Mouse (Mus musculus): ENCODE measurements at regions not wholly inside any gene's neighbourhood (a gene's known extent, or its start where the extent isn't known, plus 50 kb on each side); places are given as distances from the start of the nearest gene placed in this dataset.

DNA sequence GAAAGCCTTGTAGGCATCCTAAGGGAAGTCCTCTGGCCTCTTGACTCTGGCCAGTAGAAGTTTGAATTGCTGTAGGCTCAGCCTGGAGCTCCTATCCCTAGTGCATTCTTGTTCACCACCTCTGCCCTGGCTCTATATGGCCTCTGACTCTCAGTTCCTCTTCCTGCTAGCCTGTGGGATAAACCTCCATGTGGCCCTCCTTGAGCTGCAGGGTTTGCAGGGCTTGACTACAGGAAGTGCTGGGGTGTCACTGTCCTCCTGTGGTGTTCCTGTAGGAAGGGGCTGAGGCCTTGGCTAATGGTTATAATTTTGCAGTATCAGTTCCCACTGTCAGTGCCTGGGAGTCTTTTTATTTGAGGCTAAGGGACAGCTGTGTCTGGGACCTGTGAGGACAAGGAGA is 215.0 kb downstream of the Gadd45g start:
- Histone ChIP-seq H3K27ac (replicated peaks; ENCODE audit: low read depth, low read length) (no peak overlapping the region), H3K27me3 (ENCODE audit: control insufficient read depth, insufficient read depth, low read length) (no peaks in the 10 kb centered on the region), H3K4me3 (replicated peaks; ENCODE audit: low read length) (no peak overlapping the region), H3K9ac (ENCODE audit: low read depth, low read length, severe bottlenecking) (no peak overlapping the region), H3K4me2 (replicated peaks; ENCODE audit: low read depth, low read length, severe bottlenecking) (no peak overlapping the region), H3K9me3 (ENCODE audit: control insufficient read depth, low read length) (no peaks in the 10 kb centered on the region), H3K36me3 (ENCODE audit: control insufficient read depth, insufficient read depth, low read length) (no peaks in the 10 kb centered on the region), H3K4me1 (ENCODE audit: control insufficient read depth, insufficient read depth, low read length) (peaks cover 8% of the 10 kb centered on the region)
- ATAC-seq (ENCODE audit: low FRiP score, low read depth) (no peak), DNase-seq (ENCODE audit: low spot score) (no peak)
- no peak for TF ChIP-seq POLR2A (IDR thresholded peaks at IDR 0.05; ENCODE audit: borderline replicate concordance, extremely low read depth, insufficient read depth, insufficient read length)

GRCm38 (mm10) chr13:52061881-52062280 is 215.4 kb downstream of the Gadd45g start:
- H3K36me3 ChIP-seq (ENCODE audit: control insufficient read depth, insufficient read depth, low read length), result no peaks in the 10 kb centered on the region
- WGBS, result 70% methylated on average over 4 of the region's 4 CpGs
- ATAC-seq (ENCODE audit: low FRiP score, low read depth) (no peak), DNase-seq (ENCODE audit: low spot score) (no peak)
- H3K27me3 ChIP-seq (ENCODE audit: control insufficient read depth, insufficient read depth, low read length), result no peaks in the 10 kb centered on the region
- no peak overlapping the region for H3K9ac ChIP-seq (ENCODE audit: low read depth, low read length, severe bottlenecking)
- H3K27ac ChIP-seq (replicated peaks; ENCODE audit: low read depth, low read length), result no peak overlapping the region
- peaks cover 8% of the 10 kb centered on the region for H3K4me1 ChIP-seq (ENCODE audit: control insufficient read depth, insufficient read depth, low read length)
- no peak for TF ChIP-seq POLR2A (IDR thresholded peaks at IDR 0.05; ENCODE audit: borderline replicate concordance, extremely low read depth, insufficient read depth, insufficient read length)
- H3K4me2 ChIP-seq (replicated peaks; ENCODE audit: low read depth, low read length, severe bottlenecking), result no peak overlapping the region
- no peak overlapping the region for H3K4me3 ChIP-seq (replicated peaks; ENCODE audit: low read length)
- no peaks in the 10 kb centered on the region for H3K9me3 ChIP-seq (ENCODE audit: control insufficient read depth, low read length)

GRCm38 (mm10) chr13:52062576-52062975 is 216.1 kb downstream of the Gadd45g start:
- peaks cover 8% of the 10 kb centered on the region for H3K4me1 ChIP-seq (ENCODE audit: control insufficient read depth, insufficient read depth, low read length)
- 90% methylated on average over 1 of the region's 1 CpGs for whole genome bisulfite sequencing
- no peak overlapping the region for H3K27ac ChIP-seq (replicated peaks; ENCODE audit: low read depth, low read length)
- DNase-seq (ENCODE audit: low spot score) (no peak), ATAC-seq (ENCODE audit: low FRiP score, low read depth) (no peak)
- no peak overlapping the region for H3K4me2 ChIP-seq (replicated peaks; ENCODE audit: low read depth, low read length, severe bottlenecking)
- no peaks in the 10 kb centered on the region for H3K27me3 ChIP-seq (ENCODE audit: control insufficient read depth, insufficient read depth, low read length)
- no peak overlapping the region for H3K4me3 ChIP-seq (replicated peaks; ENCODE audit: low read length)
- H3K9me3 ChIP-seq (ENCODE audit: control insufficient read depth, low read length), result no peaks in the 10 kb centered on the region
- no peaks in the 10 kb centered on the region for H3K36me3 ChIP-seq (ENCODE audit: control insufficient read depth, insufficient read depth, low read length)
- no peak for TF ChIP-seq POLR2A (IDR thresholded peaks at IDR 0.05; ENCODE audit: borderline replicate concordance, extremely low read depth, insufficient read depth, insufficient read length)
- no peak overlapping the region for H3K9ac ChIP-seq (ENCODE audit: low read depth, low read length, severe bottlenecking)

DNA sequence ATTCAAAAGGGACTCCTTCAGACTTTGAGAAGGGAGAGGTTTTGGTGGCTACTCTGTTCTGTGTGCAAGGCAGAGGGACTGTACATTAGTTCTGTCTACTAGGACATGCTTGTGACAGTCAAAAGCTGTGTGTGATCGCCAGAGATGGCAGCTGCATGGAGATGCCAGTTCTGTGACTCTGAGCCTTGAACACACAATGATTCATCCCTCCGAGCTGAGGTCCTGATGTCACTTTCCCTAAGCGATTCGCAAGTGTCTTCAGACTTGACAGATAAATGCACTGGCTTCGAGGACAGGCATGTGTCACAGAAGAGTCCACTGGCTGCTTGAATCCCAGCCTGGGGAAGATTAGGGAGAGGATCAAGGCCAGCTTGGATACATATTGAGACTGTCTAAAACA is 218.8 kb downstream of the Gadd45g start:
- H3K4me3 ChIP-seq (replicated peaks; ENCODE audit: low read length), result no peak overlapping the region
- H3K36me3 ChIP-seq (ENCODE audit: control insufficient read depth, insufficient read depth, low read length), result no peaks in the 10 kb centered on the region
- WGBS, result 80% methylated on average over 5 of the region's 5 CpGs
- no peaks in the 10 kb centered on the region for H3K9me3 ChIP-seq (ENCODE audit: control insufficient read depth, low read length)
- no peak for DNase-seq (ENCODE audit: low spot score)
- no peak overlapping the region for H3K4me2 ChIP-seq (replicated peaks; ENCODE audit: low read depth, low read length, severe bottlenecking)
- no peaks in the 10 kb centered on the region for H3K27me3 ChIP-seq (ENCODE audit: control insufficient read depth, insufficient read depth, low read length)
- no peak for TF ChIP-seq POLR2A (IDR thresholded peaks at IDR 0.05; ENCODE audit: borderline replicate concordance, extremely low read depth, insufficient read depth, insufficient read length)
- no peak overlapping the region for H3K9ac ChIP-seq (ENCODE audit: low read depth, low read length, severe bottlenecking)
- no peak overlapping the region for H3K27ac ChIP-seq (replicated peaks; ENCODE audit: low read depth, low read length)
- peaks cover 4% of the 10 kb centered on the region for H3K4me1 ChIP-seq (ENCODE audit: control insufficient read depth, insufficient read depth, low read length)
- ATAC-seq (ENCODE audit: low FRiP score, low read depth), result no peak

DNA sequence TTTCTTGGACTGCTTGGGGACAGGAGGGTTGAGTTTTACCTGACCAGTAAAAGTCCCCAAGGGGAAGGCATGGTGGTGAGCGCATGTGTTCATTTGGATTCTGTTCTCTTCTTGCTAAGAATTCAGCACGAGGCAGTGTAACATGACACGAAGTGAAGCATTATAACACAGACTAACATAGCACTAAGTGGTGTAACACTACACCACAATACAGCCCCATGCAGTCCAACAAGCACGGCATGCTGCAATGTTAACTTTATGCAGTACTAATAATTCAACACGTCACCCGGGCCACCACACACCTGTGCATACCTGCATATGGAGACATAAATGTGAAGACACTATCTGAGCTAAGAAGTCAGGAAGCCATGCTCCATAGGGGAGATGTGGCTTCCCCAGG is 219.2 kb downstream of the Gadd45g start:
- DNase-seq (ENCODE audit: low spot score), result peak; percentile 27
- 19% methylated on average over 6 of the region's 6 CpGs for WGBS
- Histone ChIP-seq H3K36me3 (ENCODE audit: control insufficient read depth, insufficient read depth, low read length) (no peaks in the 10 kb centered on the region), H3K9me3 (ENCODE audit: control insufficient read depth, low read length) (no peaks in the 10 kb centered on the region), H3K4me1 (ENCODE audit: control insufficient read depth, insufficient read depth, low read length) (no peaks in the 10 kb centered on the region), H3K9ac (ENCODE audit: low read depth, low read length, severe bottlenecking) (no peak overlapping the region), H3K4me2 (replicated peaks; ENCODE audit: low read depth, low read length, severe bottlenecking) (no peak overlapping the region), H3K4me3 (replicated peaks; ENCODE audit: low read length) (no peak overlapping the region), H3K27me3 (ENCODE audit: control insufficient read depth, insufficient read depth, low read length) (no peaks in the 10 kb centered on the region), H3K27ac (replicated peaks; ENCODE audit: low read depth, low read length) (no peak overlapping the region)
- ATAC-seq (ENCODE audit: low FRiP score, low read depth), result 0 out of 2 replicates have a peak, but pooled peaks have one; percentile 53
- TF ChIP-seq POLR2A (IDR thresholded peaks at IDR 0.05; ENCODE audit: borderline replicate concordance, extremely low read depth, insufficient read depth, insufficient read length), result no peak

GRCm38 (mm10) chr13:52067048-52067447 is 220.6 kb downstream of the Gadd45g start:
- H3K27me3 ChIP-seq (ENCODE audit: control insufficient read depth, insufficient read depth, low read length), result no peaks in the 10 kb centered on the region
- 37% methylated on average over 4 of the region's 4 CpGs for WGBS
- no peaks in the 10 kb centered on the region for H3K9me3 ChIP-seq (ENCODE audit: control insufficient read depth, low read length)
- no peak overlapping the region for H3K27ac ChIP-seq (replicated peaks; ENCODE audit: low read depth, low read length)
- no peaks in the 10 kb centered on the region for H3K4me1 ChIP-seq (ENCODE audit: control insufficient read depth, insufficient read depth, low read length)
- ATAC-seq (ENCODE audit: low FRiP score, low read depth) (no peak), DNase-seq (ENCODE audit: low spot score) (no peak)
- H3K4me2 ChIP-seq (replicated peaks; ENCODE audit: low read depth, low read length, severe bottlenecking), result no peak overlapping the region
- TF ChIP-seq POLR2A (IDR thresholded peaks at IDR 0.05; ENCODE audit: borderline replicate concordance, extremely low read depth, insufficient read depth, insufficient read length), result no peak
- H3K4me3 ChIP-seq (replicated peaks; ENCODE audit: low read length), result no peak overlapping the region
- H3K36me3 ChIP-seq (ENCODE audit: control insufficient read depth, insufficient read depth, low read length), result no peaks in the 10 kb centered on the region
- H3K9ac ChIP-seq (ENCODE audit: low read depth, low read length, severe bottlenecking), result no peak overlapping the region

All from limb, embryonic 14.5 days (tissue).